Mouse (Mus musculus) induced T-regulatory cell, adult 2 months (primary cell): ENCODE data around the gene Olfr373.

Experiments used
- DNase-seq: peaks from one replicate; pipeline ENCODE4 v3.0.0-alpha.2; 2012; ENCODE audit warnings: low read depth

The Olfr373 gene

GRCm38 (mm10) chr8:72134756-72135445 lies 51.9 kb downstream of the Olfr373 start, which contains the start of gene Tpm4:
Tpm4 (plus strand) TSS chr8:72134975.
- DNase-seq: peak; percentile 87

GRCm38 (mm10) chr8:72135446-72136301 lies 52.7 kb downstream of the Olfr373 start:
- peak; percentile 74 for DNase-seq

- peak; percentile 96 for DNase-seq
These were observed 53.5 kb downstream of the Olfr373 start for GRCm38 (mm10) chr8:72136302-72136978.

- peak; percentile 40 for DNase-seq
These were observed 54.5 kb downstream of the Olfr373 start for GRCm38 (mm10) chr8:72137431-72137830.

- DNase-seq: no peak
These were observed 55.5 kb downstream of the Olfr373 start for GRCm38 (mm10) chr8:72138456-72138855.

GRCm38 (mm10) chr8:72143256-72143824 lies 60.4 kb downstream of the Olfr373 start:
- no peak for DNase-seq

GRCm38 (mm10) chr8:72144345-72144975 lies 61.5 kb downstream of the Olfr373 start:
- no peak for DNase-seq

GRCm38 (mm10) chr8:72145511-72145910 lies 62.5 kb downstream of the Olfr373 start:
- DNase-seq: no peak

- no peak for DNase-seq
These were observed 63.1 kb downstream of the Olfr373 start for GRCm38 (mm10) chr8:72146056-72146455.

- no peak for DNase-seq
These were observed 63.6 kb downstream of the Olfr373 start for GRCm38 (mm10) chr8:72146556-72146955.

GRCm38 (mm10) chr8:72147266-72147665 lies 64.3 kb downstream of the Olfr373 start:
- DNase-seq: no peak

- DNase-seq: no peak
These were observed 66.1 kb downstream of the Olfr373 start for GRCm38 (mm10) chr8:72149056-72149455.

GRCm38 (mm10) chr8:72151418-72152078 lies 68.6 kb downstream of the Olfr373 start:
- no peak for DNase-seq
